Mouse (Mus musculus): ENCODE data around the gene Farsb. TPM values are rescaled to one million over a fixed set of nuclear protein-coding genes. Genes with fewer than 3 reads are reported as not detected.

Farsb gene
- 111 and 117 TPM in 2 replicates for polyA plus RNA-seq (2015; fragmentation: Nextera tagmentation; extraction: Ambion mirVana)

- peaks cover 18% of the 10 kb centered on the region for H3K4me1 ChIP-seq (replicated peaks; ENCODE audit: control insufficient read depth, insufficient read depth, low read length)
- no peaks in the 10 kb centered on the region; the same call in 1 of the 2 replicates for H3K36me3 ChIP-seq (ENCODE audit: control insufficient read depth, insufficient read depth, low read length)
- H3K9me3 ChIP-seq (ENCODE audit: control insufficient read depth, low read length): no peaks in the 10 kb centered on the region
- H3K4me3 ChIP-seq (ENCODE audit: low read length): peak within 1 kb of the TSS; percentile 97
- under 1% methylated on average over 31 of the region's 31 CpGs for WGBS
- H3K27ac ChIP-seq (ENCODE audit: low read length): peak within 1 kb of the TSS; percentile 76
- H3K27me3 ChIP-seq (ENCODE audit: control insufficient read depth, insufficient read depth, low read depth, low read length): no peaks in the 10 kb centered on the region
- peak within 1 kb of the TSS; percentile 89 for H3K4me2 ChIP-seq (ENCODE audit: low read depth, low read length)
- peak; percentile 97 for ATAC-seq (ENCODE audit: low read depth)
- peak within 1 kb of the TSS; percentile 81 for H3K9ac ChIP-seq (ENCODE audit: low read length)
These were observed at the start of gene Farsb for GRCm38 (mm10) chr1:78488752-78489492. Gene Farsb, minus strand, starts transcription at chr1:78488897.

GRCm38 (mm10) chr1:78538396-78538795 lies 49.7 kb upstream of the Farsb start:
- no peak for ATAC-seq (ENCODE audit: low read depth)
- Histone ChIP-seq H3K9me3 (ENCODE audit: control insufficient read depth, low read length) (no peaks in the 10 kb centered on the region), H3K4me3 (ENCODE audit: low read length) (no peak overlapping the region), H3K9ac (ENCODE audit: low read length) (no peak overlapping the region), H3K27ac (ENCODE audit: low read length) (no peak overlapping the region), H3K4me2 (ENCODE audit: low read depth, low read length) (no peak overlapping the region), H3K36me3 (ENCODE audit: control insufficient read depth, insufficient read depth, low read length) (no peaks in the 10 kb centered on the region), H3K4me1 (replicated peaks; ENCODE audit: control insufficient read depth, insufficient read depth, low read length) (no peaks in the 10 kb centered on the region), H3K27me3 (ENCODE audit: control insufficient read depth, insufficient read depth, low read depth, low read length) (no peaks in the 10 kb centered on the region)
- 50% methylated on average over 5 of the region's 5 CpGs for WGBS

GRCm38 (mm10) chr1:78537494-78538010 lies 48.9 kb upstream of the Farsb start:
- H3K9me3 ChIP-seq (ENCODE audit: control insufficient read depth, low read length): no peaks in the 10 kb centered on the region
- peak; percentile 89 for ATAC-seq (ENCODE audit: low read depth)
- peak overlapping the region; percentile 46 for H3K4me3 ChIP-seq (ENCODE audit: low read length)
- H3K4me2 ChIP-seq (ENCODE audit: low read depth, low read length): peak overlapping the region; percentile 84
- peak overlapping the region; percentile 56 for H3K9ac ChIP-seq (ENCODE audit: low read length)
- H3K27ac ChIP-seq (ENCODE audit: low read length): no peak overlapping the region
- H3K36me3 ChIP-seq (ENCODE audit: control insufficient read depth, insufficient read depth, low read length): no peaks in the 10 kb centered on the region
- no peaks in the 10 kb centered on the region for H3K4me1 ChIP-seq (replicated peaks; ENCODE audit: control insufficient read depth, insufficient read depth, low read length)
- H3K27me3 ChIP-seq (ENCODE audit: control insufficient read depth, insufficient read depth, low read depth, low read length): no peaks in the 10 kb centered on the region
- WGBS: 11% methylated on average over 16 of the region's 16 CpGs

- WGBS: 30% methylated on average over 19 of the region's 19 CpGs
- Histone ChIP-seq H3K27ac (ENCODE audit: low read length) (no peak overlapping the region), H3K4me3 (ENCODE audit: low read length) (peak overlapping the region; percentile 46), H3K27me3 (ENCODE audit: control insufficient read depth, insufficient read depth, low read depth, low read length) (no peaks in the 10 kb centered on the region), H3K4me2 (ENCODE audit: low read depth, low read length) (peak overlapping the region; percentile 84), H3K4me1 (replicated peaks; ENCODE audit: control insufficient read depth, insufficient read depth, low read length) (no peaks in the 10 kb centered on the region), H3K9me3 (ENCODE audit: control insufficient read depth, low read length) (no peaks in the 10 kb centered on the region), H3K9ac (ENCODE audit: low read length) (peak overlapping the region; percentile 27), H3K36me3 (ENCODE audit: control insufficient read depth, insufficient read depth, low read length) (no peaks in the 10 kb centered on the region)
- peak; percentile 55; the same call in 1 of the 2 replicates for ATAC-seq (ENCODE audit: low read depth)
These were observed 47.8 kb upstream of the Farsb start for GRCm38 (mm10) chr1:78536310-78537164.

GRCm38 (mm10) chr1:78534428-78535150 lies 45.9 kb upstream of the Farsb start:
- no peaks in the 10 kb centered on the region for H3K9me3 ChIP-seq (ENCODE audit: control insufficient read depth, low read length)
- H3K9ac ChIP-seq (ENCODE audit: low read length): no peak overlapping the region
- H3K4me3 ChIP-seq (ENCODE audit: low read length): no peak overlapping the region
- H3K4me2 ChIP-seq (ENCODE audit: low read depth, low read length): no peak overlapping the region
- no peak for ATAC-seq (ENCODE audit: low read depth)
- no peaks in the 10 kb centered on the region for H3K27me3 ChIP-seq (ENCODE audit: control insufficient read depth, insufficient read depth, low read depth, low read length)
- H3K36me3 ChIP-seq (ENCODE audit: control insufficient read depth, insufficient read depth, low read length): no peaks in the 10 kb centered on the region
- H3K27ac ChIP-seq (ENCODE audit: low read length): no peak overlapping the region
- 73% methylated on average over 9 of the region's 9 CpGs for WGBS
- no peaks in the 10 kb centered on the region for H3K4me1 ChIP-seq (replicated peaks; ENCODE audit: control insufficient read depth, insufficient read depth, low read length)

GRCm38 (mm10) chr1:78532184-78532800 lies 43.6 kb upstream of the Farsb start:
- no peaks in the 10 kb centered on the region for H3K4me1 ChIP-seq (replicated peaks; ENCODE audit: control insufficient read depth, insufficient read depth, low read length)
- WGBS: 65% methylated on average over 15 of the region's 15 CpGs
- peak; percentile 84 for ATAC-seq (ENCODE audit: low read depth)

GRCm38 (mm10) chr1:78530500-78531215 lies 42.0 kb upstream of the Farsb start:
- WGBS: 66% methylated on average over 7 of the region's 7 CpGs
- no peak for ATAC-seq (ENCODE audit: low read depth)
- no peak overlapping the region for H3K4me3 ChIP-seq (ENCODE audit: low read length)
- H3K9ac ChIP-seq (ENCODE audit: low read length): no peak overlapping the region
- no peaks in the 10 kb centered on the region for H3K27me3 ChIP-seq (ENCODE audit: control insufficient read depth, insufficient read depth, low read depth, low read length)
- no peaks in the 10 kb centered on the region for H3K36me3 ChIP-seq (ENCODE audit: control insufficient read depth, insufficient read depth, low read length)
- H3K9me3 ChIP-seq (ENCODE audit: control insufficient read depth, low read length): no peaks in the 10 kb centered on the region
- no peak overlapping the region for H3K27ac ChIP-seq (ENCODE audit: low read length)
- no peaks in the 10 kb centered on the region for H3K4me1 ChIP-seq (replicated peaks; ENCODE audit: control insufficient read depth, insufficient read depth, low read length)
- no peak overlapping the region for H3K4me2 ChIP-seq (ENCODE audit: low read depth, low read length)

More at GRCm38 (mm10) chr1:78532184-78532800, 43.6 kb upstream of the Farsb start:
- Histone ChIP-seq H3K4me2 (ENCODE audit: low read depth, low read length) (no peak overlapping the region), H3K4me3 (ENCODE audit: low read length) (no peak overlapping the region), H3K27ac (ENCODE audit: low read length) (no peak overlapping the region), H3K36me3 (ENCODE audit: control insufficient read depth, insufficient read depth, low read length) (no peaks in the 10 kb centered on the region), H3K9me3 (ENCODE audit: control insufficient read depth, low read length) (no peaks in the 10 kb centered on the region), H3K9ac (ENCODE audit: low read length) (no peak overlapping the region), H3K27me3 (ENCODE audit: control insufficient read depth, insufficient read depth, low read depth, low read length) (no peaks in the 10 kb centered on the region)

- ATAC-seq (ENCODE audit: low read depth): no peak
- Histone ChIP-seq H3K36me3 (ENCODE audit: control insufficient read depth, insufficient read depth, low read length) (no peaks in the 10 kb centered on the region), H3K27ac (ENCODE audit: low read length) (no peak overlapping the region), H3K9ac (ENCODE audit: low read length) (no peak overlapping the region), H3K27me3 (ENCODE audit: control insufficient read depth, insufficient read depth, low read depth, low read length) (no peaks in the 10 kb centered on the region), H3K4me3 (ENCODE audit: low read length) (no peak overlapping the region), H3K4me2 (ENCODE audit: low read depth, low read length) (no peak overlapping the region), H3K9me3 (ENCODE audit: control insufficient read depth, low read length) (no peaks in the 10 kb centered on the region), H3K4me1 (replicated peaks; ENCODE audit: control insufficient read depth, insufficient read depth, low read length) (no peaks in the 10 kb centered on the region)
- WGBS: 84% methylated on average over 8 of the region's 8 CpGs
These were observed 40.3 kb upstream of the Farsb start for GRCm38 (mm10) chr1:78529011-78529410.

All from lung, embryonic 16.5 days (tissue).